Mouse (Mus musculus) bone marrow macrophage, adult 2 months (primary cell): Measurements from ENCODE around the gene Gpr150.

Experiments used
- CTCF ChIP-seq: IDR thresholded peaks from 2 replicates; pipeline ENCODE4 v1.5.1; 2012; ENCODE audit warnings: low read depth, mild to moderate bottlenecking, low read length, moderate library complexity
- POLR2A ChIP-seq: IDR thresholded peaks from 2 replicates; pipeline ENCODE4 v1.6.1; 2012; ENCODE audit warnings: mild to moderate bottlenecking, low read depth, low read length, borderline replicate concordance

DNA sequence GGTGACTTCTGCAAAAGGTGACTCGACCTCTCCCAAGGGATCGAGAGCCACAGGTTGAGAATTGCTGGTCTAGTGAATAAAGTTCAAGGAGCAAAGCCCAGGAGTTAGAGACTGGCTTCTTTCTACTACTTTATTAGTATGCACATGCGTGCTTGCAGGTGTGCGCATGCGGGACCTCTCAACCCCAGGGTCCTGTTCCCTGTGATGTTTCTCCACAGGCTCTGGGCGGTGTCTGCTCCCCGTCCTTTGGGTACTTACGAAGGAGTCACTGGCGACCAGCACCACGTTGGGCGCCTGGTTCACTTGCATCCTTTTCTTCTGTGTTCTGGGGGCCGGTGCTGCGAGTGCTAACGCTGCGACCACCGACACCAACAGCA is 41.3 kb upstream of the Gpr150 start:
- no peak for TF ChIP-seq CTCF
- TF ChIP-seq POLR2A: no peak
